Mouse (Mus musculus) spleen, postnatal 14 days (tissue): Measurements from ENCODE around the gene Aqp11.

Experiments used
- DNase-seq, 2 experiments: peaks; one replicate each; pipeline ENCODE4 v3.0.0; 2021 to 2022; ENCODE audit warnings: low spot score in 2 of 2

Aqp11 gene

DNA sequence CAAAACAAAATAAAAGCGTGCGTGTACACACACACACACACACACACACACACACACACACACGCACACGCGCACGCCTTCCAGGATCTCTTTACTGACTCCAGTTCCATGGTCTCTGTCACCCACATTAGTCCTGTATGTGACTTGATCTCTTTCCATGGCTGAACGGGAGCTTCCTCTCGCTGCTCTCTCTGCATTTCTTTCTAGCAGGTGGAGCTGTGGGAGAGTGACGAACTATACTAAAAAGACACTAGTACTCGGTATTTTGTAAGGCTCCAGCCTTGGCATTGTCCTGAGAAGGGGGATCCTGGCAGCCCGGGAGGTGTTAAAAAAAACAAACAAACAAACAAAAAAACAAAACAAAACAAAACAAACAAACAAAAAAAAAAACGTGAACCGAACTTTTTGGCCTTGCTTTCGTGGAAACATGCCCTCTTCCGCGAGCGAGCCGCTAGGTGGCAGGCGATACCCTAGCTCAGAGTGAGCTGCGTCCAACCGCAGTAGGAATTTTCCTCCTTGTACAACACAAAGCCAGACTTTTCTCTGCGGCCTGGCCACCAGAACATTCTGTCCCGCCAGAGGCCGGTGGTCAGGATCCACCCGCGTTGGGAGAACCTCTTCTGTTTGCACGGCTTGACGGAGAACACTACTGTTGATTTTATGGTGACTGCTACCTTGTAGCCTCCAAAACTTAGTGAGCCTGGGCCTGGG, 9.9 kb upstream of the Aqp11 start:
- peak; percentile 59 to 72 for DNase-seq

- no peak for DNase-seq
Measured at GRCm38 (mm10) chr7:97747176-97747707, 9.2 kb upstream of the Aqp11 start.

DNA sequence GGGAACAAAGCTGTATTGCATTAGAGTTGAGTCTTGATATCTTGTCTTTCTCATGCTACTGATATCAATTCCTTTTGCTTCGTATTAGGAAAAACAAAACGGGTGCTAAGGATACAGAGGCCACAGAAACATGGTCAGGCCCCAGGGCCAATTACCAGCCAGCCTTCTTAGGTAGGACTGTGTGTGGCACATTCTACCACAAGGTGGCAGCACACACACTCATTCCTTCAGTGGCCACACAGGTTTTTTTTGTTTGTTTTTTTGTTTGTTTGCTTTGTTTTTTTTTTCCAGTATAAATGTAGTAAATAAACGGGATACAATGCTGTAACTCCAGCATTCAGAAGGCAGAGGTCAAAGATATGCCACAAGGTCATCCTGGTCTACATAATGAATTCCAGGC, 7.2 kb upstream of the Aqp11 start:
- peak in 1 of 2 experiments; percentile 47 for DNase-seq

- DNase-seq: no peak
Measured at GRCm38 (mm10) chr7:97741756-97742291, 3.7 kb upstream of the Aqp11 start.

GRCm38 (mm10) chr7:97740948-97741347, 2.9 kb upstream of the Aqp11 start:
- no peak for DNase-seq

GRCm38 (mm10) chr7:97737256-97737637, 842 bp downstream of the Aqp11 start:
- DNase-seq: no peak

GRCm38 (mm10) chr7:97735886-97736420, 2.1 kb downstream of the Aqp11 start:
- DNase-seq: no peak

DNA sequence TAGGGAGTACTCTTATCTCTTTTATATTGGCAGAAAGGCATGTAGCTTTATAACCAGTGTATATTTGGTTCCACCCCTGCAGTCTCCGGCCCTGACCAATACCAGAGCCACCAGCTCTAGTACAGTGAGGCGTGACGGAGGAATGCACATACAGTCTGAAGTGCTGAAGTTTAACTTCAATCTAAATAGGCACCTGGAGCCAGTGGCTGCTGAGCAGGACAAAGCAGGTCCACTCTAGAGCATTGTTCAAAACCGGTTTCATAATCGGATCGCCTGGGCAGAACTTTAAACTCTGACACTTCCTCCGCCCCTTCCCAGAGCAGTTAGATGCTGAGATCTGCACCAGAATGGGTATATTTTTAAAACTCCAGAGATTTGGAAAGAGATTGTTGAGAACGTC, 3.1 kb downstream of the Aqp11 start:
- DNase-seq: no peak

DNA sequence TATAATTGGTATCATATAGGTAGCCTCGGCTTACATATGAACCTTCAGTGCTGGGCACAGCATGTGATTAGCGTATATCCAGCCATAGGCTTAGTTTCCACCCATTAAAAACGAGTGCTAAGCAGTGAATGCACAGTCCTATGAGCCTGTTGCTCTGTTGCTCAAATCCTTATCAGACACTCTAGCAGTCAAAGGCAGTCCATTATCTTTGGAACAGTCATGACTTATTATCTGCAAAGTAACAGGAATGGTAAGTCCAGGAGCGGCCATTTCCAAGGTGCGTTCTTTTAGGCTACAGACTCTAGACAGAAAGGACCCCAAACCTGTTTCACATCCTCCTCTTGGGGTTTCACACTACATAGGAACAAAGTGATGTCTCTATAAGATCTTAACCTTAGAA, 4.5 kb downstream of the Aqp11 start:
- DNase-seq: no peak

GRCm38 (mm10) chr7:97730427-97730826, 7.7 kb downstream of the Aqp11 start:
- no peak for DNase-seq

DNA sequence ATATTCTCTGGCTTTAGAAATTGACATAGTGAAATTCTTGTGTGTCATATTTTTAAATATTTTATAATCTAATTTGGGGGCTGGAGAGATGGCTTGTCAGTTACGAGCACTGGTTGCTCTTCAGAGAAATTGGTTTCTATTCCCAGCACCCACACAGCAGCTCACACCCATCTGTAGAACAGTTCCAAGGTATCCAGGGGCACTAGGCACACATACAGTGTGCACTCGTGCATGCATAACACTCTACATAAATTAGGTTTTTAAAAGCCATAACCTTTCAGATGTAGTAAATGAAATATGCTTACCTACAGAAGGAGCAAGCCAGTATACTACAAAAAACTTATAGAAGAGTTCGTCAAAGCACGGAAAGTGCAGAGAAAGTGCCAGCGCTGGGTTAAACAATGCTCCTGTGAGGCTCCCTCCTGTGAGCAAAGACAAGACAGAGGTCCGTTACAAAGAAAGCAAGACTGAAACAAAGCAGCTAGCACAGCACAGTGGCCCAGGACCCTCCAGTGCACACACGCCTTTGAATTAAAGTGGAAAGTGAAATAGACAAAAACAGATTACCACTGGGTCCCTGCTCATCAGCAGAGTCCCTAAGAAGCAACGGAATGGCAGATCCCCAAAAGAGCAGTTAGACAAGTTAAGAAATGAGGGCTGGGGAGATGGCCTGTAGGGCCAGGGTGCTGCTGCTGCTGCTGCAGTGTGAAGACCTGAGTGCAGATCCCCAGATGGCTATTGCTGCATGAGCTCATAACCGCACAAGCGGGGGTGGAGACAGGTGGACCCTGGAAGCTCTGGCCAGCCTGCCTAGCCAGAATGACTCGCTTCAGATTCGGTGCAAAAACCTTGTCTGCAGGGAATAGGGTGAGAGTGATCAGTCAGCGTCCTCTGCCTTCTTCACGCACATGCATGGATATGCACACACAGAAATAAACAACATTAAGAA, 9.1 kb downstream of the Aqp11 start:
- DNase-seq: no peak

GRCm38 (mm10) chr7:97726778-97727177, 11.3 kb downstream of the Aqp11 start:
- DNase-seq: no peak

GRCm38 (mm10) chr7:97726080-97726479, 12.0 kb downstream of the Aqp11 start:
- DNase-seq: no peak

GRCm38 (mm10) chr7:97725401-97725800, 12.7 kb downstream of the Aqp11 start:
- no peak for DNase-seq

- DNase-seq: no peak
Measured at GRCm38 (mm10) chr7:97723646-97724538, 14.2 kb downstream of the Aqp11 start.

GRCm38 (mm10) chr7:97722278-97722918, 15.7 kb downstream of the Aqp11 start:
- no peak for DNase-seq

GRCm38 (mm10) chr7:97720109-97720508, 18.0 kb downstream of the Aqp11 start:
- no peak for DNase-seq

DNA sequence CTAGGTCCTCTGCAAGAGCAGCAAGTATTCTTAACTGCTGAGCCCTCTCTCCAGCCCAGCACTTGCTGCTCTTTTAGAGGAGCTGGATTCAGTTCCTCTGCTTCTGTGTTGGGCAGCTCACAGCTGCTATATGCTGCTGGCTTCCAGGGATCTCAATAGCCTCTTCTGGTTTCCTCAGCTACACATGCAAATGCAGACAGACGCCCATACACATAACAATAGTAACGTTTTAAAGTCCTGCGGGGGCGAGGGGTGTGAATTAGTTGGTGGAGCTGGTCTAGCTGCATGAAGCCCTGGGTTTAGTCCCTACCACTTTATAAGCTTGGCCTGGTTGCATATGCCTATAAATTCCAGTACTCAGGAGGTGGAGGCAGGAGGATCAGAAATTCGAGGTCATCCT, 19.0 kb downstream of the Aqp11 start:
- DNase-seq: no peak

GRCm38 (mm10) chr7:97717326-97717725, 20.8 kb downstream of the Aqp11 start:
- no peak for DNase-seq

- DNase-seq: no peak
Measured at GRCm38 (mm10) chr7:97714651-97715050, 23.4 kb downstream of the Aqp11 start.

DNA sequence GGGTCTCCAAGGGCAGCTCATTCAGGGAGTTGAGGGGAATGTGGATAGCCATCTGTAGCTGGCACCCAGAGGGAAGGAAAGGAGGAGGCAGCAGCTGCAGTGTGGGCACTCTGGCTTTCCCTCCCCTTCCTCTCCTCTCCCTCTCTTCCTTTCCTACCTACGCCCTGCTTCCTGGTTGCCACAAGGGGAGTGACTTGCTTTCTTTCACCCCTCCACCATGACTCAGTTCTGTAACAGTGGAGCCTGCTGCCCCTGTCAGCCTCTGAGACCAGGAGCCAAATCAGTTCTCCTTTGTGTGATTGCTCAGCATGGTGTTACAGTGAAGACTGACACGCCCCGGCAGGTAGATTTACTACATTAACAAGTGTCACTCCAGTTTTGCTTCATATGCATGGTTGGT, 28.9 kb downstream of the Aqp11 start:
- DNase-seq: no peak
